Mouse (Mus musculus): ENCODE results near the gene Wapl. TPM values are rescaled to one million over a fixed set of nuclear protein-coding genes. Genes with fewer than 3 reads are reported as not detected.

The Wapl gene
- polyA plus RNA-seq, 1 experiment from 2014 or later = 27.2 TPM

- WGBS = 94% methylated on average over 3 of the region's 3 CpGs
- DNase-seq (ENCODE audit: low spot score) = no peak
- no peak overlapping the region for H3K4me3 ChIP-seq
- no peak overlapping the region for H3K27ac ChIP-seq (replicated peaks)
- H3K27me3 ChIP-seq (replicated peaks; ENCODE audit: low read depth, poor library complexity, severe bottlenecking) = no peaks in the 10 kb centered on the region
- no peaks in the 10 kb centered on the region for H3K4me1 ChIP-seq
- H3K9me3 ChIP-seq = no peaks in the 10 kb centered on the region
- peaks cover 63% of the 10 kb centered on the region for H3K36me3 ChIP-seq (replicated peaks)
These were observed 39.1 kb downstream of the Wapl start for GRCm38 (mm10) chr14:34712857-34713256.

DNA sequence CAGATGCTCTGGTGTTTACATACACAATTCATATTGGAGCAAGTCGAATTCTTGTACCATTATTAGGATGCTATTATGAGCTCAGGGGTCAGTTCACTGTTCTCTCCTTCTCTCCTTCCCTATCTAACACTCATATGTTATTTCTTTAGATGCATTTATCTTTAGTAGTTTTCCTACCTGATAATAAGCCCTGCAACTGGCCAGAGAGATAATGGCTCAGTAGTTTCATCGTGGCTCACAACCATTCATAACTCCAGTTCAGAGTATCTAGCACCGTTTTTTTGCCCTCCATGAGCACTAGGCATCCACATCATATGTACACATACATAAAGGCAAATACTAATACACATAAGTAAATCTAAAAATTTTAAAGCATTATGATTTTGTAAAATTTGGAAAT, 44.4 kb downstream of the Wapl start:
- Histone ChIP-seq H3K4me1 (no peaks in the 10 kb centered on the region), H3K27me3 (replicated peaks; ENCODE audit: low read depth, poor library complexity, severe bottlenecking) (no peaks in the 10 kb centered on the region), H3K4me3 (no peak overlapping the region), H3K36me3 (replicated peaks) (peaks cover 56% of the 10 kb centered on the region), H3K9me3 (no peaks in the 10 kb centered on the region), H3K27ac (replicated peaks) (no peak overlapping the region)
- DNase-seq (ENCODE audit: low spot score) = no peak
- 93% methylated on average over 3 of the region's 3 CpGs for WGBS

GRCm38 (mm10) chr14:34727709-34728108, 54.0 kb downstream of the Wapl start:
- Histone ChIP-seq H3K36me3 (replicated peaks) (peaks cover 69% of the 10 kb centered on the region), H3K27me3 (replicated peaks; ENCODE audit: low read depth, poor library complexity, severe bottlenecking) (no peaks in the 10 kb centered on the region), H3K4me1 (no peaks in the 10 kb centered on the region), H3K4me3 (no peak overlapping the region), H3K27ac (replicated peaks) (no peak overlapping the region), H3K9me3 (no peaks in the 10 kb centered on the region)
- WGBS = 92% methylated on average over 2 of the region's 2 CpGs
- DNase-seq (ENCODE audit: low spot score) = no peak

DNA sequence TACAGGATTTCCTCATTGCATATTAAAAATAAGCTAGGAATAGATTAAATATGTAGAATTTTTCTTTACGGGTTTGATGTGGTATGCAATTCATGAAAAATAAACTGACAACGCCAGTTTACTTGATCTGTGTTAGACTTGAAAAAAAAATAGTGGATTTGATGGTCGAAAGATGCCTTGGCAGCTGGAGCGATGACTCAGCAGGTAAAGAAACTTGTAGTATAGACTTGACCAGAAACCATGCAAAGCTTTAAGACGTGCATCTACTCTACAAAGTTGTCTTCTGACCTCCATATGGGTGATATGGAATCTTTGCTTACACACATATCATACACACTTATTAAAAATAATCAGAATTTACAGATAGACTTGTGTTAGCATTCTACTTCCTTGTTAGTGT, 61.7 kb downstream of the Wapl start:
- H3K36me3 ChIP-seq (replicated peaks) = peaks cover 68% of the 10 kb centered on the region
- no peak for DNase-seq (ENCODE audit: low spot score)
- WGBS = 93% methylated on average over 5 of the region's 5 CpGs

GRCm38 (mm10) chr14:34745401-34745800, 71.7 kb downstream of the Wapl start:
- Histone ChIP-seq H3K4me1 (no peaks in the 10 kb centered on the region), H3K36me3 (replicated peaks) (peaks cover 88% of the 10 kb centered on the region), H3K4me3 (no peak overlapping the region), H3K27me3 (replicated peaks; ENCODE audit: low read depth, poor library complexity, severe bottlenecking) (no peaks in the 10 kb centered on the region), H3K27ac (replicated peaks) (no peak overlapping the region), H3K9me3 (no peaks in the 10 kb centered on the region)
- WGBS = 94% methylated on average over 1 of the region's 1 CpGs
- DNase-seq (ENCODE audit: low spot score) = no peak

More for the DNA sequence above, 61.7 kb downstream of the Wapl start:
- H3K9me3 ChIP-seq = no peaks in the 10 kb centered on the region
- no peak overlapping the region for H3K4me3 ChIP-seq
- H3K27ac ChIP-seq (replicated peaks) = no peak overlapping the region
- H3K27me3 ChIP-seq (replicated peaks; ENCODE audit: low read depth, poor library complexity, severe bottlenecking) = no peaks in the 10 kb centered on the region
- H3K4me1 ChIP-seq = no peaks in the 10 kb centered on the region

DNA sequence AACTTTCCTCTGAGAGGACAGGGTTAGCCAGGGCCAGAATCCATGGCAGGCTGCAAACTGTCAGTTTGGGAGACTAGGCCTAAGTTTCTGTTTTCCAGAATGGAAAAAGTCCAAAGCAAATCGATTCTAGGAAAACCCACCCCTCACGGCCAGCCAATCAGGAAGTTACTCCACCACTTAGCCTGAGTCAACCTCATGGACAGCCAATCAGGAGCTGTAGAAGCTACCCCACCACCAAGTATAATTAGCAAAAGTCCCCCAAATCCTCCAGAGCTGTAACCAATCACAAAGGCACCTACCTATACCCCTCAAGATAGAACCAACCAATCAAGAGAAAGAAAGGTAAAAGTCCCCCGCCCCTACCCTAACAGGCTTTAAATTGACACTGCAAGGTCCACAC, 82.0 kb downstream of the Wapl start:
- no peak overlapping the region for H3K4me3 ChIP-seq
- H3K4me1 ChIP-seq = no peaks in the 10 kb centered on the region
- H3K27ac ChIP-seq (replicated peaks) = no peak overlapping the region
- 89% methylated on average over 3 of the region's 3 CpGs for whole genome bisulfite sequencing
- H3K9me3 ChIP-seq = no peaks in the 10 kb centered on the region
- H3K36me3 ChIP-seq (replicated peaks) = peaks cover 4% of the 10 kb centered on the region; the same call in 1 of the 2 replicates
- no peak for DNase-seq (ENCODE audit: low spot score)
- H3K27me3 ChIP-seq (replicated peaks; ENCODE audit: low read depth, poor library complexity, severe bottlenecking) = no peaks in the 10 kb centered on the region

- 85% methylated on average over 2 of the region's 2 CpGs for WGBS
- Histone ChIP-seq H3K27me3 (replicated peaks; ENCODE audit: low read depth, poor library complexity, severe bottlenecking) (no peaks in the 10 kb centered on the region), H3K36me3 (replicated peaks) (no peaks in the 10 kb centered on the region), H3K4me1 (peaks cover 25% of the 10 kb centered on the region), H3K27ac (replicated peaks) (no peak overlapping the region), H3K4me3 (no peak overlapping the region), H3K9me3 (no peaks in the 10 kb centered on the region)
- no peak for DNase-seq (ENCODE audit: low spot score)
These were observed 86.2 kb downstream of the Wapl start for GRCm38 (mm10) chr14:34759938-34760337.

GRCm38 (mm10) chr14:34761082-34761959, 87.6 kb downstream of the Wapl start:
- H3K27me3 ChIP-seq (replicated peaks; ENCODE audit: low read depth, poor library complexity, severe bottlenecking) = no peaks in the 10 kb centered on the region
- no peaks in the 10 kb centered on the region for H3K36me3 ChIP-seq (replicated peaks)
- no peak overlapping the region for H3K27ac ChIP-seq (replicated peaks)
- DNase-seq (ENCODE audit: low spot score) = no peak
- H3K4me3 ChIP-seq = no peak overlapping the region
- WGBS = 96% methylated on average over 9 of the region's 9 CpGs
- no peaks in the 10 kb centered on the region for H3K9me3 ChIP-seq
- H3K4me1 ChIP-seq = peaks cover 25% of the 10 kb centered on the region

DNA sequence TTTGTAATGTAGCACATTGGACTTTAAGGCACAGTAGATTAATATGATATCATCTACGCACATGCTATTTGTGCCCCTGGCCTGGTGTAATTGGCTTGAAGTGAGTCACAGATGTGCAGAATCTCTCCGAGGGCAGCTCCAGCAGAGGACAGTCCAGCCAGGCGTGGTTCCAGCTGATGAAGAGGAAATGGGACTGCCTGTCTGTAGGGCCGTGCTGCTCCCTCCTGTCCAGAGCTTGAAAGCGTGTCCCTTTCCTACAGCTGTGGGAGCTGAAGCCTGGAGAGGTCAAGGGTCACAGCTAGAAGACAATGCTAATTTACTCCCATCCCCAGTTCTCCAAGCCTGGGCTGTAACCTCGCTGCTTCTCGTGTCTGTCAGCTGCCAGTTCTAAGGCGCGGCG, 89.0 kb downstream of the Wapl start:
- DNase-seq (ENCODE audit: low spot score) = no peak
- no peaks in the 10 kb centered on the region for H3K27me3 ChIP-seq (replicated peaks; ENCODE audit: low read depth, poor library complexity, severe bottlenecking)

GRCm38 (mm10) chr14:34763771-34764539, 90.2 kb downstream of the Wapl start:
- no peaks in the 10 kb centered on the region for H3K27me3 ChIP-seq (replicated peaks; ENCODE audit: low read depth, poor library complexity, severe bottlenecking)
- 50% methylated on average over 10 of the region's 10 CpGs for WGBS
- H3K9me3 ChIP-seq = no peaks in the 10 kb centered on the region
- DNase-seq (ENCODE audit: low spot score) = peak; percentile 33
- H3K4me3 ChIP-seq = no peak overlapping the region
- peaks cover 32% of the 10 kb centered on the region for H3K4me1 ChIP-seq
- H3K36me3 ChIP-seq (replicated peaks) = no peaks in the 10 kb centered on the region
- H3K27ac ChIP-seq (replicated peaks) = peak overlapping the region; percentile 41; the same call in 1 of the 2 replicates

More for the DNA sequence above, 89.0 kb downstream of the Wapl start:
- Histone ChIP-seq H3K9me3 (no peaks in the 10 kb centered on the region), H3K4me1 (peaks cover 25% of the 10 kb centered on the region), H3K4me3 (no peak overlapping the region), H3K27ac (replicated peaks) (no peak overlapping the region), H3K36me3 (replicated peaks) (no peaks in the 10 kb centered on the region)
- 33% methylated on average over 10 of the region's 10 CpGs for WGBS

GRCm38 (mm10) chr14:34764908-34765307, 91.2 kb downstream of the Wapl start:
- no peak for DNase-seq (ENCODE audit: low spot score)
- H3K27ac ChIP-seq (replicated peaks) = no peak overlapping the region
- no peaks in the 10 kb centered on the region for H3K9me3 ChIP-seq
- no peaks in the 10 kb centered on the region for H3K36me3 ChIP-seq (replicated peaks)
- WGBS = 83% methylated on average over 9 of the region's 9 CpGs
- H3K27me3 ChIP-seq (replicated peaks; ENCODE audit: low read depth, poor library complexity, severe bottlenecking) = peaks cover 7% of the 10 kb centered on the region
- no peak overlapping the region for H3K4me3 ChIP-seq
- peaks cover 40% of the 10 kb centered on the region for H3K4me1 ChIP-seq

- DNase-seq (ENCODE audit: low spot score) = no peak
These were observed 91.7 kb downstream of the Wapl start for GRCm38 (mm10) chr14:34765380-34765779.

GRCm38 (mm10) chr14:34766181-34766580, 92.5 kb downstream of the Wapl start:
- no peaks in the 10 kb centered on the region for H3K9me3 ChIP-seq
- H3K27ac ChIP-seq (replicated peaks) = no peak overlapping the region
- WGBS = 94% methylated on average over 5 of the region's 5 CpGs
- DNase-seq (ENCODE audit: low spot score) = no peak
- peaks cover 19% of the 10 kb centered on the region for H3K27me3 ChIP-seq (replicated peaks; ENCODE audit: low read depth, poor library complexity, severe bottlenecking)
- H3K36me3 ChIP-seq (replicated peaks) = no peaks in the 10 kb centered on the region
- H3K4me3 ChIP-seq = no peak overlapping the region
- peaks cover 40% of the 10 kb centered on the region for H3K4me1 ChIP-seq

More at GRCm38 (mm10) chr14:34765380-34765779, 91.7 kb downstream of the Wapl start:
- no peaks in the 10 kb centered on the region for H3K9me3 ChIP-seq
- peaks cover 40% of the 10 kb centered on the region for H3K4me1 ChIP-seq
- H3K27ac ChIP-seq (replicated peaks) = no peak overlapping the region
- H3K4me3 ChIP-seq = no peak overlapping the region
- no peaks in the 10 kb centered on the region for H3K36me3 ChIP-seq (replicated peaks)
- WGBS = 88% methylated on average over 7 of the region's 7 CpGs
- peaks cover 12% of the 10 kb centered on the region for H3K27me3 ChIP-seq (replicated peaks; ENCODE audit: low read depth, poor library complexity, severe bottlenecking)
